Mouse (Mus musculus) liver, embryonic 14.5 days (tissue): ENCODE measurements at regions not wholly inside any gene's neighbourhood (a gene's known extent, or its start where the extent isn't known, plus 50 kb on each side); places are given as distances from the start of the nearest gene placed in this dataset.

Experiments used
- CTCF ChIP-seq: IDR thresholded peaks from 2 replicates; pipeline ENCODE4 v1.5.1; 2016; ENCODE audit warnings: antibody characterized with exemption, low read depth, control low read depth
- EP300 ChIP-seq: IDR thresholded peaks from 2 replicates; pipeline ENCODE4 v1.6.1; 2016; ENCODE audit warnings: antibody characterized with exemption, low read depth

DNA sequence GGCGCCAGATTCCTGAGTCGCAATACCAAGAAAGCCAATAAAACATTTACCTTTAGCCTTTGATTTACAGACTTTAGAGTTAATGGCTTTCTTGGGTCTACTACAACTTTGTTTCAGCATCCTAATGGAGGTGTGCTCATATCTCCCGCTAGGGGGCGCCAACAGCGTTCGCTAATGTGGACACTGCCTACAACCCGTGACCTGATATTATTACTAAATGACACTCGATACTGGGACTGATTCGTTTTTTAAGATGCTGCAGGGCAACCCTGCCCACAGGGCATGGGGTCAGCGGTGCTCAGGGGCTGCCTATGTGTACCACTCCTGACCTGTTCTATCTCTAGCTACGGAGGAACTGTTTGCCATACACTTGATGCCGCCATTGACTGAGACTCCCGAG is 87.4 kb upstream of the Cxcl12 start:
- TF ChIP-seq CTCF, result peak; percentile 63
- TF ChIP-seq EP300, result no peak
